Mouse (Mus musculus) ES-Bruce4 (cell line): ENCODE data around the gene Cib3. TPM values are rescaled to one million over a fixed set of nuclear protein-coding genes. Genes with fewer than 3 reads are reported as not detected.

ENCODE experiments used
- H3K27ac ChIP-seq: 2 replicates; pipeline ENCODE4 v1.5.1; 2012; ENCODE audit warnings: low read length, inconsistent platforms; ENCODE audit not compliant: insufficient read depth
- H3K27me3 ChIP-seq: 2 replicates; pipeline ENCODE4 v1.6.1; 2012; ENCODE audit warnings: mild to moderate bottlenecking, low read length, inconsistent platforms; ENCODE audit not compliant: control insufficient read depth, poor library complexity, insufficient read depth, severe bottlenecking
- H3K36me3 ChIP-seq: 2 replicates; pipeline ENCODE4 v1.6.1; 2012; ENCODE audit warnings: inconsistent platforms, mild to moderate bottlenecking, low read length, moderate library complexity; ENCODE audit not compliant: control insufficient read depth, poor library complexity, insufficient read depth, severe bottlenecking
- H3K4me1 ChIP-seq: one replicate; pipeline ENCODE4 v1.8.1; 2011; ENCODE audit warnings: low read length; ENCODE audit not compliant: control insufficient read depth, insufficient read depth
- H3K4me3 ChIP-seq: 2 replicates; pipeline ENCODE4 v1.5.1; 2011; ENCODE audit warnings: low read depth, mild to moderate bottlenecking, low read length
- H3K9ac ChIP-seq: 2 replicates; pipeline ENCODE4 v1.6.1; 2012; ENCODE audit warnings: low read depth, mild to moderate bottlenecking, inconsistent platforms; ENCODE audit not compliant: poor library complexity, severe bottlenecking
- H3K9me3 ChIP-seq: replicated peaks from 2 replicates; pipeline ENCODE4 v1.6.1; 2012; ENCODE audit warnings: mild to moderate bottlenecking, low read length, inconsistent platforms; ENCODE audit not compliant: control insufficient read depth, poor library complexity, insufficient read depth, severe bottlenecking
- CTCF ChIP-seq: IDR thresholded peaks from one replicate; pipeline ENCODE4 v1.8.1; 2011; ENCODE audit warnings: low read depth, low read length
- EP300 ChIP-seq: IDR thresholded peaks from 2 replicates; pipeline ENCODE4 v1.6.1; 2011; ENCODE audit warnings: low read depth, low read length; ENCODE audit not compliant: insufficient read depth
- POLR2A ChIP-seq: IDR thresholded peaks from one replicate; pipeline ENCODE4 v1.8.1; 2011; ENCODE audit warnings: low read length; ENCODE audit not compliant: insufficient read depth
- polyA plus RNA-seq: library from polyadenylated mRNA; stranded (reverse); fragments of >200 nt; gene quantifications from 2 replicates; pipeline ENCODE4 v1.2.4, GENCODE M21; 2011; ENCODE audit warnings: low read depth; ENCODE audit not compliant: missing spikeins, insufficient read depth, insufficient read length

The Cib3 gene
- polyA plus RNA-seq, 1 experiment, result not detected

DNA sequence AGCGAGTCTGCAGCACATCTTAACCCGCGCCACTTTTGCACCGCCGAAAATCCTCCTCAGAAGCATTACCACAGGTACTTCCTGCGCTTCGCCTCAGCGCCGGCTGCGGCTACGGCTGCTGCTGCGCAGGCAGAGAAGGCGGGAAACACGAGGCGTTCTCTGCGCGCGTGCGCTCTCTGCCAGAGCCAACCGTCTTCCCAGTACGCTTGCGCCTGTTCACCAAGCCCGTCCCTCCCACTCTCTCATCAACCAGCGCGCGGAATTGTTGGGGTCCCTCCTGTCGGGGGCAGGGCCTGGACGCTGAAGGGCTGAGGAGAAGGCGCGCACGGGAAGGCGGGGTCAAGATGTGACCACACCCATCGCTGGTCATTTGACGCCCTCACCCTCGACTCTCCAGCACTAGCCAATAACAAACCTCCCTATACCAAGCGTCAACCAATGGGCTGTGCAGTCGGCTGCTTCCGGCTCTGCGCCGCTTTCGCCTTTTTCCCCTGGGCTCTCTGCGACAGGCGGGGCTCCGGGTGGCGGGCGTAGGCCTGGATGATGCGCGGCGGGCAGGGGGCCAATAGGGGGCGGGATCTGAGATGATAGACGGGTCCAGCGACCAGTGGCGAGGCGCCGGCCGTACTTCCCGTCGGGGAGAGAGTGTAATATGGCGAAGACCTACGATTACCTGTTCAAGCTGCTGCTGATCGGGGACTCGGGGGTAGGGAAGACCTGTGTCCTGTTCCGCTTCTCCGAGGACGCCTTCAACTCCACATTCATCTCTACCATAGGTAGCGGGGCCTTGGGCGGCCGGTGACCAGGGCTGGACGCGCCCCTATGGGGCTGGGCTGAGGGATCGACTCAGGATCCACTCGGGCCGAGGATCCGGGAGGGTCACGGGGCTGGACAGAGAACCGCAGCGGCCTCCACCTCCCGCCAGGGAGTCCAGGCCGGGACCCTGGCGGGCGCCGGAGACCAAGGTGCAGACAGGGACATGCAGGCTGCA, 51.6 kb downstream of the Cib3 start, which contains the start of gene Rab8a:
TSS of gene Rab8a (plus strand) at position 494 of the 991 bp plus-strand sequence.
- Histone ChIP-seq H3K4me3 (peak within 1 kb of the TSS; percentile 87), H3K27me3 (no peaks in the 10 kb centered on the region), H3K9me3 (no peaks in the 10 kb centered on the region), H3K9ac (peak within 1 kb of the TSS; percentile 91), H3K27ac (peak within 1 kb of the TSS; percentile 71), H3K36me3 (peaks cover 23% of the 10 kb centered on the region), H3K4me1 (peaks cover 3% of the 10 kb centered on the region)
- TF ChIP-seq POLR2A (peak; percentile 89), EP300 (peak; percentile 64; the same call in 1 of the 2 replicates), CTCF (no peak)

DNA sequence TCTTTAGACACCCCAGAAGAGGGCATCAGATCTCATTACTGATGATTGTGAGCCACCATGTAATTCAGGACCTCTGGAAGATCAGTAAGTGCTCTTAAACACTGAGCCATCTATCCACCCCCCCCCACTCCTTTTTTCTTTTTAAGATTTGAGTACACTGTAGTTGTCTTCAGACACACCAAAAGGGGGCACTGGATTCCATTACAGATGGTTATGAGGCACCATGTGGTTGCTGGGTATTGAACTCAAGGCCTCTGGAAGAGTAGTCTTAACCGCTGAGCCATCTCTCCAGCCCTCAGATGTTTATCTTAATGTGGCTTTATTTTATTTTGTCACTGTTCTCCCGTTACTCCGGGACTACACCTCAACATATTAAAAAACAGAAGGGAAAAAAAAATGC, 52.6 kb downstream of the Cib3 start:
- Histone ChIP-seq H3K4me1 (peaks cover 3% of the 10 kb centered on the region), H3K4me3 (peak overlapping the region; percentile 77), H3K27me3 (no peaks in the 10 kb centered on the region), H3K27ac (peak overlapping the region; percentile 41), H3K36me3 (peaks cover 27% of the 10 kb centered on the region), H3K9me3 (no peaks in the 10 kb centered on the region), H3K9ac (peak overlapping the region; percentile 67)
- no peak for TF ChIP-seq CTCF
- no peak for TF ChIP-seq EP300
- TF ChIP-seq POLR2A, result no peak

DNA sequence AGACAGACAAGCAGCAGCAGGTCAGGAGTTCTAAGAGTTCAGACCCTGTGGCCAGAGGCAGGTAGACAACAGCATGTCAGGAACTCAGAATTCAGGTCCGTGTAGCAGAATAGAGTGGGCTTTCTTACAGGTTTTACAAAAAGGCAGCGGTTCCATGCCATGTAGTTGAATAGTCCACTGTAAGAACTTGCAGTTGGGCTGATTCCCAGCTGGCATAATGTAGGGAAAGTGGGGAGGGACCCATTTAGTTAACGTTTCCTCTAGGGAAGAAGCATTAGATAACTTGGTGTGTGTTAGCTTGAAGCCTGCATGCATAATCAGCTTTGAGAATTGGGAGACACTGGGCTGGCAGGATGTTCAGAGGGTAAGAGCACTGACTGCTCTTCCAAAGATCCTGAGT, 53.9 kb downstream of the Cib3 start:
- H3K4me1 ChIP-seq, result peaks cover 3% of the 10 kb centered on the region
- H3K36me3 ChIP-seq, result peaks cover 38% of the 10 kb centered on the region
- H3K27me3 ChIP-seq, result no peaks in the 10 kb centered on the region
- H3K9me3 ChIP-seq, result no peaks in the 10 kb centered on the region
- no peak overlapping the region for H3K4me3 ChIP-seq
- TF ChIP-seq CTCF, result no peak
- no peak for TF ChIP-seq EP300
- TF ChIP-seq POLR2A, result no peak
- H3K9ac ChIP-seq, result peak overlapping the region; percentile 39
- no peak overlapping the region for H3K27ac ChIP-seq

DNA sequence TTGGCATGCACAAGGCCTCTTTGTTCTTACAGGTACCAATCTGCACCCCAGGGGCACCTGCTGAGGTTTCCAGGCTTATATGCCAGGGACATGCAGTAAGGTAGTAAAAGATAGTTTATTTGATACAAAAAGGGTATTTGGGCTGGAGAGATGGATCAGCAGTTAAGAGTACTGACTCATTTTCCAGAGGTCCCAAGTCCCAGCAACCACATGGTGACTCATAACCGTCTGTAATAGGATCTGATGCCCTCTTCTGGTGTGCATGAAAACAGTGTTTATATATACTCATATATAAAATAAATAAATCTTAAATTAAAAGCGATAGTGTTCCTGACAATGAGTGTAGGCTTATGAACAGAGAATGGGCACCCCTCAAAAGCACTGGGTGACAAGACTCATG, 54.5 kb downstream of the Cib3 start:
- Histone ChIP-seq H3K4me3 (0 out of 2 replicates have a peak overlapping the region, but pooled peaks have one; percentile 10), H3K27ac (peak overlapping the region; percentile 31; the same call in 1 of the 2 replicates), H3K36me3 (peaks cover 43% of the 10 kb centered on the region), H3K4me1 (peaks cover 3% of the 10 kb centered on the region), H3K9ac (peak overlapping the region; percentile 64), H3K9me3 (no peaks in the 10 kb centered on the region), H3K27me3 (no peaks in the 10 kb centered on the region)
- TF ChIP-seq POLR2A (no peak), EP300 (no peak), CTCF (no peak)

Other genes with a start within 250 kb of the Cib3 start
- gene Cyp4f18, start 203.2 kb downstream of the Cib3 start, polyA plus RNA-seq, result not detected in 2 replicates
- not detected in 2 replicates for gene Olfr372, start 171.6 kb downstream of the Cib3 start, polyA plus RNA-seq
- 0.15 TPM in 1 of 2 replicates, not detected in the other for gene Olfr373, start 129.7 kb downstream of the Cib3 start, polyA plus RNA-seq
- gene Olfr374, start 105.8 kb downstream of the Cib3 start, polyA plus RNA-seq, result 0.37 and 0.53 TPM in 2 replicates
- 280 and 293 TPM in 2 replicates for gene Tpm4, start 77.9 kb downstream of the Cib3 start, polyA plus RNA-seq
- gene Rab8a, start 51.6 kb downstream of the Cib3 start, polyA plus RNA-seq, result 108 and 115 TPM in 2 replicates
- gene Hsh2d, start 23.2 kb downstream of the Cib3 start, polyA plus RNA-seq, result 0.49 TPM in 1 of 2 replicates, not detected in the other
- not detected in 2 replicates for gene Gm11034, start 799 bp upstream of the Cib3 start, polyA plus RNA-seq
- gene Fam32a, start 6.9 kb upstream of the Cib3 start, polyA plus RNA-seq, result 45.1 and 50.4 TPM in 2 replicates
- 26.0 and 30.1 TPM in 2 replicates for gene Ap1m1, start 27.2 kb upstream of the Cib3 start, polyA plus RNA-seq
- 2.3 and 4.5 TPM in 2 replicates for gene Gm10282, start 92.4 kb upstream of the Cib3 start, polyA plus RNA-seq
- 44.7 and 47.0 TPM in 2 replicates for gene Klf2, start 106.2 kb upstream of the Cib3 start, polyA plus RNA-seq
- 89.5 and 90.9 TPM in 2 replicates for gene Eps15l1, start 208.6 kb upstream of the Cib3 start, polyA plus RNA-seq
- 2.9 and 3.3 TPM in 2 replicates for gene Calr3, start 231.0 kb upstream of the Cib3 start, polyA plus RNA-seq
- gene 1700030K09Rik, start 231.0 kb upstream of the Cib3 start, polyA plus RNA-seq, result 5.8 and 6.9 TPM in 2 replicates